Mouse (Mus musculus) activated CD4-positive, CD25-positive, alpha-beta regulatory T cell, adult 4 months (primary cell): Measurements from ENCODE around the gene Ruvbl1. TPM values are rescaled to one million over a fixed set of nuclear protein-coding genes. Genes with fewer than 3 reads are reported as not detected.

Experiments
- ATAC-seq: one replicate; pipeline ENCODE4 v1.8.0; 2017
- polyA plus RNA-seq, 2 experiments: library from polyadenylated mRNA; unstranded; fragments of 100-300 nt; shearing (Covaris generic); gene quantifications; one replicate each; pipeline ENCODE4 v1.2.1; 2017

Gene Ruvbl1
- 10 to 100 TPM; 52.0 to 75.2 TPM for polyA plus RNA-seq

- ATAC-seq = peak; percentile 99
Measured at GRCm38 (mm10) chr6:88465181-88465920, at the start of gene Ruvbl1. TSS of gene Ruvbl1 (plus strand) at chr6:88465409.

GRCm38 (mm10) chr6:88416130-88416758 is 49.0 kb upstream of the Ruvbl1 start:
- ATAC-seq = no peak

GRCm38 (mm10) chr6:88431202-88431601 is 34.0 kb upstream of the Ruvbl1 start:
- ATAC-seq = no peak

GRCm38 (mm10) chr6:88435609-88436008 is 29.6 kb upstream of the Ruvbl1 start:
- ATAC-seq = no peak

GRCm38 (mm10) chr6:88439056-88439455 is 26.2 kb upstream of the Ruvbl1 start:
- no peak for ATAC-seq

GRCm38 (mm10) chr6:88442551-88442950 is 22.7 kb upstream of the Ruvbl1 start:
- peak; percentile 44 for ATAC-seq

GRCm38 (mm10) chr6:88443446-88443845 is 21.8 kb upstream of the Ruvbl1 start:
- no peak for ATAC-seq

- no peak for ATAC-seq
Measured at GRCm38 (mm10) chr6:88444076-88444750, 21.0 kb upstream of the Ruvbl1 start.

- no peak for ATAC-seq
Measured at GRCm38 (mm10) chr6:88445661-88446060, 19.5 kb upstream of the Ruvbl1 start.

GRCm38 (mm10) chr6:88446063-88447002 is 18.9 kb upstream of the Ruvbl1 start, which contains the start of gene Eefsec:
TSS of gene Eefsec (minus strand) at chr6:88446539.
- ATAC-seq = peak; percentile 90

- ATAC-seq = no peak
Measured at GRCm38 (mm10) chr6:88447454-88447853, 17.8 kb upstream of the Ruvbl1 start.

- ATAC-seq = no peak
Measured at GRCm38 (mm10) chr6:88454545-88454944, 10.7 kb upstream of the Ruvbl1 start.

GRCm38 (mm10) chr6:88469878-88470277 is 4.7 kb downstream of the Ruvbl1 start:
- no peak for ATAC-seq

GRCm38 (mm10) chr6:88480421-88480820 is 15.2 kb downstream of the Ruvbl1 start:
- ATAC-seq = no peak

GRCm38 (mm10) chr6:88483111-88483510 is 17.9 kb downstream of the Ruvbl1 start:
- ATAC-seq = no peak

- no peak for ATAC-seq
Measured at GRCm38 (mm10) chr6:88483913-88484312, 18.7 kb downstream of the Ruvbl1 start.

- ATAC-seq = no peak
Measured at GRCm38 (mm10) chr6:88485378-88485777, 20.2 kb downstream of the Ruvbl1 start.

- no peak for ATAC-seq
Measured at GRCm38 (mm10) chr6:88486893-88487292, 21.7 kb downstream of the Ruvbl1 start.

GRCm38 (mm10) chr6:88489026-88489425 is 23.8 kb downstream of the Ruvbl1 start:
- no peak for ATAC-seq

GRCm38 (mm10) chr6:88489834-88490233 is 24.6 kb downstream of the Ruvbl1 start:
- ATAC-seq = no peak

GRCm38 (mm10) chr6:88490629-88491354 is 25.6 kb downstream of the Ruvbl1 start:
- no peak for ATAC-seq

GRCm38 (mm10) chr6:88493712-88494111 is 28.5 kb downstream of the Ruvbl1 start:
- ATAC-seq = no peak
